Mouse (Mus musculus): ENCODE data around the gene Mrpl55.
A peak's percentile ranks its signal among the peaks of the same experiment; 100 is the strongest.
"Not testable (repeated sequence)": the region's sequence is repeated elsewhere in the genome, so short reads cannot be mapped to it uniquely, and the experiment has no call there.

Gene Mrpl55

DNA sequence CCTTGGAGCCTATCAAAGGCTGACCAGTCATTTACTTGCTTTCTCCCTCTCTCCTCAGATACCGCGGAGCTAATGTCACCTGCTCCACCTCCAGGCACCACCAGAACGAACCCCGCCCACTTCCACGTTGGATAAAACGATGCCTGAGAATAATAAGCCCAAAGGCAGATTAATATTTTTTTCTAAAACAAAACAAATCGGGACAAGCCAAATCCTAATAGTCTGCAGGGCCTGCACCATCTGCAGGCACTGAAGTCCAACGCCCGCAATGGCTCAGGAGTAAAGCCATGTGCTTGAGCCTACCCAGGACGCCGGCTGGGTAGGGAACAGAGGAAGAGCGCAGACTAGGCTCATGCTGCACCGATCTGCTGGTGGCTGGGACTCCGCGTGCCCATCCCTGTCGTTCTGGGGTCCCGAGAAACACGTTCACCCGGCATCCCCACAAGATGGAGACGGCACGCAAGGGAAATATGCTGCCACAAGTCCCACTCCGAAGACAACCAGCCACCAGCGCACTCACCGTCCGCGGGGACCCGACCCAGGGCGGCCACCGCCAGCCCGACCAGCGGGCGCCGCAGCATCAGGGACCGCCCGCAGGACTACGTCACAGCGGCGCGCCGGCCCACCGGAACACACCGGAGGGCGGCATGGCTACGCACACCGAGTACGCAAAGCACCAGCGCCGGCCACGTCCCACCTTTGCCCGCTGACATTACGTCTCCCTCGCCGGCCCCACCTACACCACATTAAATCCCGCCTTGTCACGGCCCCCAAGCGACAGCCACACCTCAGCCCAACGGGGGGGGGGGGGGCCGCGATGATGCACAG, 10.8 kb upstream of the Mrpl55 start:
- DNase-seq (ENCODE audit: low read depth, low spot score), result peak; percentile 84

DNA sequence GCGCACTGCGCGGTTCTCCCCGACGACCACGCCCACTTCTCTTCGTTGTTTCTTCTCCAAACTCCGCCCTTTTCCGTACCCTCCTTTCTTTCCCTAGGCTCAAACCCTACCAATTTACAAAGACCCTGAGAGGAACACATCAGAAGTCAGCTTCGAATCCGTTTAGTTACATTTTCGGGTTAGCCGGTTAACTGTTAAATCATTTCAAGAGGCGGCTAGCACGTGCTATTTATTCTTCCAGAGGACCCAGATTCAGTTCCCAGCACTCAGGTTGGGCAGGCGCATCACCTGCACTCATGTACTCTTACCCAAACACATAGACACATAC, 10.3 kb upstream of the Mrpl55 start, which contains the start of gene Guk1:
Guk1 (minus strand) TSS at position 154 of the 328 bp plus-strand sequence.
- no peak for DNase-seq (ENCODE audit: low read depth, low spot score)

- DNase-seq (ENCODE audit: low read depth, low spot score), result no peak
Measured at GRCm38 (mm10) chr11:59196230-59196629, 6.1 kb upstream of the Mrpl55 start.

DNA sequence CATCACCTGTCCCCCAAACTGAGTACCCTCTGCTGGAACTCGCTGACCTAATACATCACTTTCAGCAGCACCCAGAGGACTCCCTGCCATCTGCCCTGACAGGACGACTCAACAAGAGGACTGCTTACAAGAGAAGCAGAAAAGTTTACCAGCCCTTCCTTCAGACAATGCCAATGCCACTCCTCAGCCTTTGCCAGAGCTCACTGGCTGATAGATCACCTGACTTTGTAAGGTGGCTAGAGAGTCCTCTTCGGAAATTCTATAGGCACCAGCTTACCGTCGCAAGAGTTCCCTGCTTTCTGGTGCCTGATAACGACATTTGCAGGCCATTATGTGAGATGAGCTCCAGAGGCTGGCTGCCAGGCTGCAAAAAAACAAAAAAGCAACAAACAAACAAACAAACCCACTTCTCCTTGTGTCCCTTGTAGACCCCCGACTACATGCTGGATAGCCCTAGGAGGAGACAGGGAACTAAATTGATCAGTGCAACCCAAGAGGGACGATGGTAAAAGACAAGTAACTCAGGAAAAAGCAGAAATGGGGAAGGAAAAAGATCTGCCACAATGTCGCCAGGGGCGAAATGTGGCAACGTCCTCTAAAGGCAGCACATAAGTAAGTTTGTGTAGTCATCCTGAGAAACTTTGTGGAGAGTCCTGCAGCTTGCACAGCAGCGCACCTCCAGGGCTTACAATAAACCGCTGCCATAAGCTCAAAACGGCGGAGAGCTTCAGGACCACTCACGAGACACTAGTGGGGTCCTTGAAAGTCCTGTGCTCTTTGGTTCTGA, 877 bp upstream of the Mrpl55 start:
- no peak for DNase-seq (ENCODE audit: low read depth, low spot score)

DNA sequence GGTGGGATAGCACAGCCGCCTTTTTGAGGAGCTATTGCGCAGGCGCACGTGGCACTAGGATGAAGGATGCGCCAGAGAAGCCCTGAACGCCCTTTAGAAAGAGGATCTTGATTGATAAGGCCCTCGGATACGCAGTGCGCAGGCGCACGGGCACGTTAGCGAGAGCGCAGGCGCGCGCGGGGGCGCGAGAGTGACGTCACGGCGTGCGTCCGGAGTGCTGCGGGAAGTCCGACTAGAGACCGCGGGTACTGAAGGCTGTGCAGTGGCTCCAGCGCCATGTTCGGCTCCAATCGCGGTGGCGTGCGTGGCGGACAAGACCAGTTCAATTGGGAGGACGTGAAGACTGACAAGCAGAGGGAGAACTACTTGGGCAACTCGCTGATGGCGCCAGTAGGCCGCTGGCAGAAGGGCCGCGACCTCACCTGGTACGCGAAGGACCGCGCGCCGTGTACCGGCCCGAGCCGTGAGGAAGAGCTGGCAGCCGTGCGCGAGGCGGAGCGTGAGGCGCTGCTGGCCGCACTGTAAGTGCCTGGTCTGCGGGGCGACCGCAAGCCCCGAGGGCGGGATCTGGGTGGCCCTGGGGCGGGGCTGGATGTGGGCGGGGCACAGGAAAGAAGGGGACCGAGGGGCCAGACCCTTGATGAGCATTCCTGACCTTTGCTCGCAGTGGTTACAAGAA, 6.0 kb downstream of the Mrpl55 start, which contains the start of gene 2310033P09Rik:
2310033P09Rik (plus strand) TSS at position 169 of the 679 bp plus-strand sequence.
- peak; percentile 95 for DNase-seq (ENCODE audit: low read depth, low spot score)

DNA sequence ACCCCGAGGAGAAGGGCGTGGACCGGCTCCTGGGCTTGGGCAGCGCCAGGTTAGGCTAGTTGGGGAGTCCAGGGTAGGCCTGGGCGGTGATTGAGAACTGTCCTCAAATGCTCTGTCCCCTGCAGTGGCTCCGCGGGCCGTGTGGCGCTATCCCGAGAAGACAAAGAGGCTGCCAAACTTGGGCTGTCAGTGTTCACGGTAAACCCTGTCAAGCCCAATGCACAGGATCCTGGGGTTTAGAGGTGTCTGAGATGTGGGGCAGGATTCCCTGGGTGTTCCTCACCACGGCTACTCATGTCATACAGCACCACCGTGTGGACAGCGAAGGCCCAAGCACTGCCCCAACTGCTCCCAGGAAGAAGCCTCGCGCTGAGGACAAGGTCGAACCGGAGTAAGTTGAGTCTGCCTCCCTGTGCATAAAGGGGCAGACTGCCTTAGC, 6.7 kb downstream of the Mrpl55 start:
- DNase-seq (ENCODE audit: low read depth, low spot score), result no peak

GRCm38 (mm10) chr11:59209580-59209979, 7.3 kb downstream of the Mrpl55 start:
- no peak for DNase-seq (ENCODE audit: low read depth, low spot score)

- no peak for DNase-seq (ENCODE audit: low read depth, low spot score)
Measured at GRCm38 (mm10) chr11:59210020-59210419, 7.7 kb downstream of the Mrpl55 start.

GRCm38 (mm10) chr11:59211561-59211960, 9.3 kb downstream of the Mrpl55 start:
- DNase-seq (ENCODE audit: low read depth, low spot score), result not testable (repeated sequence)

DNA sequence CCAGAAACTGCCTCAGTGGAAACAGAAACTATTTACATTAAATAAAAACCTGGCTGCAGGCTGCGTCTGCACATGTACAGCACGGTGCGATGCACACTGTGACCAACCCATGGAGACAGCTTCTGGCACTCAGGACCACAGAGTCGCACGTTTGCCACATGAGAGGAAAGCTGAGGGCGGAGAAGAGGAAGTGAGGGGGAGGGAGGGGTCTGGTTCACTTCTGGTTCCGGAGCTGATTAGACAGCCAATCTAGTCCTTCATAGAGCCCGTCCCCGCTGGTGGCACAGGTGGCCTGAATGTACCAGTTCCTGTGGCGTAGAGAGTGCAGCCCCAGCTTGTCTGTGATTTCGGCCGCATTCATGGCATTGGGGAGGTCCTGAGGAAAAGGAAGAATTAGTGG, 10.0 kb downstream of the Mrpl55 start:
- not testable (repeated sequence) for DNase-seq (ENCODE audit: low read depth, low spot score)

DNA sequence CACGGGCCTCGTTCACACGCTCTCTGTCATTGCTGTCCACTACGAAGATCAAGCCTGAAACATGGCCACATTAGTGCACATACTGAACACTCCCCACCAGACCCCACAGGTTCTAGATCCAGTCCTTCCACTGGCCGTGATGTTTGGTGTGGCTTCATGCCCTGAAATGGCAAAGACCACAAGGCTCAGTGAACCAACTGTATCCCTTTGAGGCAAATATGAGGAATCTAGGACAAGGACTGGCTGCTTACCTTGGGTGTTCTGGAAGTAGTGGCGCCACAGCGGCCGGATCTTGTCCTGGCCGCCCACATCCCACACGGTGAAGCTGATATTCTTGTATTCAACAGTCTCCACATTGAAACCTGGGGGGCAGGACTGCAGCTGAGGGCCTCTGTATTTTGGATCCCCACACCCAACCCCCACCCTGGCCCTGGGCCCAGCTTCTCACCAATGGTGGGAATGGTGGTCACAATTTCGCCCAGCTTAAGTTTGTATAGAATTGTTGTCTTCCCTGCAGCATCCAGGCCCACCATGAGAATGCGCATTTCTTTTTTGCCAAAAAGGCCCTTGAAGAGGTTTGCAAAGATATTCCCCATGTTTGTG, 10.7 kb downstream of the Mrpl55 start:
- no peak for DNase-seq (ENCODE audit: low read depth, low spot score)

DNA sequence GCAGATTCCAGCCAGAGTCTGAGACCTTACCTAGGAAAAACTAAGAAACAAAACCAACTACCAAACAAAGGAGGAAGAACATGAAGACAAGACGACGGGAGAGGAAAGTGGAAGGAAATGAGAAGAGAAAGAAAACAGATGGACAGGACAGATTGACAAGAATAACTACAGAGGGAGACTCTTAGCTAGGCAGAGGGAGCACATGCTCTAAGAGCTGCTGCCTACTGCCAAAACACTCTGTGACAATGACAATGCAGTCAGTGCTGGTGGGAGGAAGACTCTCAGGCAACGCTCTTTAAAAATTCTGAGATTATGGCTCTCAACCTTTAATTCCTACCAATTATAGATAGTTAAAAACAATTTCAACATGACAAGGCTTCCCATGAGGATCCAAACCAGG, 14.7 kb downstream of the Mrpl55 start:
- DNase-seq (ENCODE audit: low read depth, low spot score), result no peak

- DNase-seq (ENCODE audit: low read depth, low spot score), result no peak
Measured at GRCm38 (mm10) chr11:59218389-59218998, 16.2 kb downstream of the Mrpl55 start.

GRCm38 (mm10) chr11:59219064-59219463, 16.8 kb downstream of the Mrpl55 start:
- DNase-seq (ENCODE audit: low read depth, low spot score), result no peak

GRCm38 (mm10) chr11:59221604-59222003, 19.3 kb downstream of the Mrpl55 start:
- DNase-seq (ENCODE audit: low read depth, low spot score), result no peak

DNA sequence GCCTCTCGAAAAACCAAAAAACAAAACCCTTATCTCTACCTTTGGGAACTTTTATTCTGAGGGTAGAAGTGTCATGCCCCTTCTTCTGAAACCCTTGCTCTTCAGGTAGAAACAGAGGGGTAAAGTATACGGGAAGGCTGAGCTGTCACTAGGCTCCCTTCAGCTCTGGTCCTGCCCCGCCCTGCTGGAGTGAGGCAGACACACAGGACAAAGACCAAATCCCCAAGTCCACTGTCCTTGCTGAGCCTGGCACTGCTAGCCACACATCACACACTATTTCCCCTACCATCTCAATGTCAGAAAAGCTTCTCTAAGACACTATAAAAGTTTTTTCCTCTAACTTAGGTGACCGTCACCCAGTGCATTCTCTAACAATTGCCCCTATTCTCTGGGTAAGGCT, 20.0 kb downstream of the Mrpl55 start:
- no peak for DNase-seq (ENCODE audit: low read depth, low spot score)

DNA sequence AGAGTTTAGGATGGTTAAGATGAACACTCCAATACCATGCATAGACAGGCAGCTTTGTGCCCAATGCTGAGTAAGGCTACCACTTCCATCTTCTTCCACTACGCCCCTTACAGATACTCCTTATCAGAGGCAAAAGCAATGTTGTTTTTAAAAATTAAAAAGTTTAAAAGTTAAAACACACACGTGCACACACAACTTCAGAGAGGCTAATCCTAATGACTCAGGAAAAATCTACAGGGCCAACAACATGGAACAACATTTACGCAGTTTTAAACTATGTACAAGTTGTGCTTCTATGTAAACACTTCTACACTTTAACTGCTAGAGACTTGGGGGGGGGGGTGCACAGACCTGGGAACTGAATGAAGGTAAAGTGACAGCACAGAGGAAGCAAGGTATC, 21.7 kb downstream of the Mrpl55 start:
- no peak for DNase-seq (ENCODE audit: low read depth, low spot score)

DNA sequence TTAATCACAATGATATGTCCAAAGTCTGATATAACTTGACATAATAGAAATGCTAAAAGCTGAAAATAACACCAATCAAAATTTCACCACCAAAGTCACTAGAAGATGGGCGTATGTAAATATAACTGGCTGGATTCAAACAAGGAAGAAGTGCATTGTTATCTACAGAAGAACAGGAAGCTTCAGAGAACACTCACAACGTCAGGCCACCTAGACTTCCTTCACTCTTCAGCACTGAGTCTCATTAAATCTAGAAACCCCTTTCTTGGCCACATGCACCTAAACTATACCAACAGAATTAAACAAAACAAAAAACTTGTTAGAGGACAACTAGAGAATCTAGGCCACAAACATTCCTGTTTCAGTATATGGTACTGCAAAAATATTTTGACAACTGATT, 22.2 kb downstream of the Mrpl55 start:
- DNase-seq (ENCODE audit: low read depth, low spot score), result no peak

DNA sequence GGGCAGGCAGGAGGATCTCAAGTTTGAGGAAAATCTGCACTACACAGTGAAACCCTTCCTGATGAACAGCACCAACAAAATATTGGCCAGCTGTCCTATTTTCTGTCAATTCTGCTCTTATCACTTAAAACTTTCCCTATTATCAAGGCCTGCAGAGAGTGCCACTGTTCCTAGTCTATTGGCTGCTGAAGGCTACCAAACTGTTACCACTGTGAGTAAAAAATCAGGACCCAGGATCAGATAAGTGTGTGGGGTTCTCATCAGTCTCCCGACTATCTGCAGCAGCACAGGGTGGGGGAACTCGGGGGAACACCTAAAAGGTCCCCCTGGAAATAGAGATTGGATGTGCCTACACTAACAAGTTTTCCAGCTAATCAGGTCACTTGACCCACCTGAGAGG, 22.9 kb downstream of the Mrpl55 start:
- DNase-seq (ENCODE audit: low read depth, low spot score), result no peak

DNA sequence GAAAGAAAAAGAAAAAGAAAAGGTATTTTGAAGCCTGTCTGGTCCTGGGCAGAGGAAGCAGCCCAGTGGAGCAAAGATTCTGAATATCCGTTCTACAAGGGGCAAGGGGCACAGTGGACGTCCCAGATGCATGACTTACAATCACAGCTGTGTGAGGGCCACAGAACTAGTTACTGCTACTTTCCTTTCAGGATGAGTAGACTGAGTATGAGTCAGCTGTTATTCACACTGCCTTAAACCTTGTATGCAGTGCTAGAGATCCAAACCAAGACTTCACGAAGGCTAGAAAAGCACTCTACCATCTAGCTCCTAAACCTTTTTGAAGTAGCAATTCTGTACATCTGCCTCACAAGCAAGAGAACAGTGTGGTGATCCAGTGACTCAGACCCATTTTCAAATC, 24.0 kb downstream of the Mrpl55 start:
- no peak for DNase-seq (ENCODE audit: low read depth, low spot score)

Measured in brain, embryonic 18.5 days (tissue).